22 mouse cellular contexts compared by ENCODE assay signal in genomic region chr4:22390045-22390444, GRCm38 (mm10). TPM values are rescaled to one million over a fixed set of nuclear protein-coding genes. Genes with fewer than 3 reads are reported as not detected.
A peak's percentile ranks its signal among the peaks of the same experiment; 100 is the strongest.
DNase-seq lines count a peak whose midpoint lies in the region; ATAC-seq and TF ChIP-seq lines count a peak whose summit lies in the region.
"Had no signal": no experiment of that assay in that cellular context is flagged by ENCODE, and none has a peak within 500 bp of the region (broad histone marks: within the 10 kb centered on the region; RNA-seq: fewer than 3 reads in every experiment).

No protein-coding gene starts in this region.

- H3K4me3 ChIP-seq in kidney, embryonic 14.5 days (ENCODE audit: low read length) = no peak overlapping the region
- H3K4me3 ChIP-seq in hindbrain, embryonic 12.5 days = no peak overlapping the region
- H3K4me3 ChIP-seq in cerebellum, adult 2 months (replicated peaks; ENCODE audit: insufficient read depth, low read depth, low read length) = no peak overlapping the region
- H3K4me3 ChIP-seq: embryonic facial prominence, embryonic 12.5 days; forebrain, embryonic 10.5 days; layer of hippocampus, adult 2 months; limb, embryonic 12.5 days; midbrain, embryonic 13.5 days had no signal

- 42% methylated on average over 7 of the region's 7 CpGs for WGBS in kidney, embryonic 14.5 days
- 46% methylated on average over 7 of the region's 7 CpGs for WGBS in hindbrain, embryonic 12.5 days
- 66% methylated on average over 7 of the region's 7 CpGs for WGBS in cerebellum, adult 2 months

- no peaks in the 10 kb centered on the region for H3K27me3 ChIP-seq in kidney, embryonic 14.5 days (ENCODE audit: control insufficient read depth, insufficient read depth, low read length)
- no peaks in the 10 kb centered on the region for H3K27me3 ChIP-seq in hindbrain, embryonic 12.5 days
- no peaks in the 10 kb centered on the region for H3K27me3 ChIP-seq in cerebellum, adult 2 months (ENCODE audit: control insufficient read depth, insufficient read depth, low read length)
- H3K27me3 ChIP-seq: embryonic facial prominence, embryonic 12.5 days; limb, embryonic 12.5 days; midbrain, embryonic 13.5 days had no signal

- DNase-seq in kidney, adult 9 months = no peak
- DNase-seq in Muller cell, postnatal 12 days (ENCODE audit: inconsistent ontology term) = peak; percentile 20
- DNase-seq in embryo, embryonic 10.5 days (ENCODE audit: low spot score) = peak; percentile 53
- no peak for DNase-seq in gastrocnemius, postnatal 4 days (ENCODE audit: low spot score in 2 of 2)
- DNase-seq in frontal cortex, postnatal 25 days (ENCODE audit: low spot score in 2 of 2) = no peak
- DNase-seq in cerebellum, adult 2 months = no peak
- DNase-seq: cerebellum, adult 9-10 months; gastrocnemius, postnatal 25 days; heart, postnatal 36 days; kidney, adult 11 months; lung, postnatal 14 days; thymus, postnatal 14 days had no signal

- no peak for TF ChIP-seq CTCF in cerebellum, adult 2 months (IDR thresholded peaks at IDR 0.05; ENCODE audit: borderline replicate concordance, insufficient read depth, low read depth, low read length)

- peak; percentile 93 for ATAC-seq in kidney, embryonic 14.5 days (ENCODE audit: low FRiP score, low TSS enrichment)
- 0 out of 2 replicates have a peak, but pooled peaks have one; percentile 58 for ATAC-seq in hindbrain, embryonic 12.5 days (ENCODE audit: low FRiP score)
- ATAC-seq: midbrain, embryonic 13.5 days had no signal

- H3K4me1 ChIP-seq in kidney, embryonic 14.5 days (ENCODE audit: control insufficient read depth, insufficient read depth, low read length) = no peaks in the 10 kb centered on the region
- peaks cover 4% of the 10 kb centered on the region; the same call in 1 of the 2 replicates for H3K4me1 ChIP-seq in hindbrain, embryonic 12.5 days
- no peaks in the 10 kb centered on the region for H3K4me1 ChIP-seq in cerebellum, adult 2 months (ENCODE audit: control insufficient read depth, insufficient read depth, low read length)
- H3K4me1 ChIP-seq: embryonic facial prominence, embryonic 12.5 days had no signal

- H3K9me3 ChIP-seq in kidney, embryonic 14.5 days (ENCODE audit: control insufficient read depth, low read length) = no peaks in the 10 kb centered on the region
- H3K9me3 ChIP-seq in hindbrain, embryonic 12.5 days (replicated peaks) = no peaks in the 10 kb centered on the region
- H3K9me3 ChIP-seq: embryonic facial prominence, embryonic 12.5 days; forebrain, embryonic 10.5 days; limb, embryonic 12.5 days; midbrain, embryonic 13.5 days had no signal

- H3K9ac ChIP-seq in kidney, embryonic 14.5 days (ENCODE audit: low read depth, low read length) = no peak overlapping the region
- H3K9ac ChIP-seq in hindbrain, embryonic 12.5 days = no peak overlapping the region
- H3K9ac ChIP-seq: embryonic facial prominence, embryonic 12.5 days; limb, embryonic 12.5 days; liver, embryonic 14.5 days; midbrain, embryonic 13.5 days had no signal

- H3K4me2 ChIP-seq in kidney, embryonic 14.5 days (replicated peaks; ENCODE audit: low read depth, low read length) = no peak overlapping the region
- no peak overlapping the region for H3K4me2 ChIP-seq in hindbrain, embryonic 12.5 days (replicated peaks)
- H3K4me2 ChIP-seq: embryonic facial prominence, embryonic 12.5 days; heart, embryonic 11.5 days; limb, embryonic 12.5 days; midbrain, embryonic 13.5 days had no signal

- no peaks in the 10 kb centered on the region for H3K36me3 ChIP-seq in kidney, embryonic 14.5 days (ENCODE audit: control insufficient read depth, insufficient read depth, low read length)
- H3K36me3 ChIP-seq in hindbrain, embryonic 12.5 days = no peaks in the 10 kb centered on the region
- H3K36me3 ChIP-seq: embryonic facial prominence, embryonic 12.5 days; forebrain, embryonic 10.5 days; limb, embryonic 12.5 days; midbrain, embryonic 13.5 days had no signal

- TF ChIP-seq POLR2A in cerebellum, adult 2 months (IDR thresholded peaks at IDR 0.05; ENCODE audit: borderline replicate concordance, insufficient read depth, low read length) = no peak

- H3K27ac ChIP-seq in kidney, embryonic 14.5 days (ENCODE audit: low read depth, low read length) = no peak overlapping the region
- H3K27ac ChIP-seq in hindbrain, embryonic 12.5 days = no peak overlapping the region
- H3K27ac ChIP-seq in cerebellum, adult 2 months (ENCODE audit: insufficient read depth, low read length) = no peak overlapping the region
- H3K27ac ChIP-seq: embryonic facial prominence, embryonic 12.5 days; forebrain, embryonic 10.5 days; layer of hippocampus, adult 2 months; limb, embryonic 12.5 days; liver, embryonic 14.5 days; midbrain, embryonic 13.5 days; stomach, postnatal 0 days had no signal

RNA-seq across cellular contexts. Expression of gene Fbxl4, which starts 32.7 kb away (rescaled TPM):
- polyA plus RNA-seq in kidney, embryonic 14.5 days (2014; fragmentation: Nextera tagmentation; extraction: Ambion mirVana) = 9.2 and 12.3 TPM in 2 replicates
- 10.1 and 10.3 TPM in 2 replicates for polyA plus RNA-seq in hindbrain, embryonic 12.5 days (2016; fragmentation: Nextera tagmentation; extraction: Ambion mirVana)
- 10 to 100 TPM; 14.3 TPM for total RNA-seq in gastrocnemius, postnatal 4 days (2021)
- 24.4 and 26.2 TPM in 2 replicates for polyA plus RNA-seq in cerebellum, adult 2 months (2012; rRNA removed)

Comparison
In these comparisons a context has a peak if more than half of its experiments do, and no peak if none do; other contexts are left out.
1. DNase-seq: peak in Muller cell, postnatal 12 days (single experiment) and embryo, embryonic 10.5 days (single experiment); none in kidney, adult 9 months (single experiment), gastrocnemius, postnatal 4 days (0 of 2), frontal cortex, postnatal 25 days (0 of 2) and cerebellum, adult 2 months (0 of 2).